Mouse (Mus musculus) heart, embryonic 11.5 days (tissue): ENCODE measurements around the gene Rae1. TPM values are rescaled to one million over a fixed set of nuclear protein-coding genes. Genes with fewer than 3 reads are reported as not detected.

Experiments used
- ATAC-seq: fragments of 200-750 bp; cut with Nextera tagmentation; replicated peaks from 2 replicates; pipeline ENCODE4 v1.8.0; 2017; ENCODE audit warnings: moderate library complexity; ENCODE audit not compliant: insufficient number of reproducible peaks, low FRiP score, low TSS enrichment
- H3K27ac ChIP-seq: fragments of 300-500 bp; sonication (generic); 2 replicates; pipeline ENCODE4 v1.5.1; 2014; ENCODE audit warnings: mild to moderate bottlenecking, low read depth, low read length
- H3K27me3 ChIP-seq: fragments of 300-500 bp; sonication (generic); 2 replicates; pipeline ENCODE4 v1.6.1; 2014; ENCODE audit warnings: mild to moderate bottlenecking, low read length, mixed read lengths; ENCODE audit not compliant: control insufficient read depth, insufficient read depth
- H3K36me3 ChIP-seq: fragments of 300-500 bp; sonication (generic); 2 replicates; pipeline ENCODE4 v1.6.1; 2014; ENCODE audit warnings: mild to moderate bottlenecking, low read length, moderate library complexity, mixed read lengths; ENCODE audit not compliant: control insufficient read depth, insufficient read depth
- H3K4me1 ChIP-seq: fragments of 300-500 bp; sonication (generic); 2 replicates; pipeline ENCODE4 v1.6.1; 2014; ENCODE audit warnings: low read length; ENCODE audit not compliant: control insufficient read depth, insufficient read depth
- H3K4me2 ChIP-seq: fragments of 300-500 bp; sonication (generic); 2 replicates; pipeline ENCODE4 v1.6.1; 2014; ENCODE audit warnings: mild to moderate bottlenecking, moderate library complexity
- H3K4me3 ChIP-seq: fragments of 300-500 bp; sonication (generic); 2 replicates; pipeline ENCODE4 v1.5.1; 2014; ENCODE audit warnings: low read depth, low read length
- H3K9ac ChIP-seq: fragments of 300-500 bp; sonication (generic); 2 replicates; pipeline ENCODE4 v1.6.1; 2014; ENCODE audit warnings: mild to moderate bottlenecking, low read depth, low read length, moderate library complexity
- H3K9me3 ChIP-seq: fragments of 300-500 bp; sonication (generic); replicated peaks from 2 replicates; pipeline ENCODE4 v1.6.1; 2016; ENCODE audit warnings: low read length; ENCODE audit not compliant: control insufficient read depth
- WGBS: fragments of 180-500 bp; shearing (Covaris S2); extraction: QIAGEN DNeasy Blood & Tissue Kit; methylation state at CpG from one replicate; pipeline ENCODE4 v1.1.7; 2014; ENCODE audit not compliant: insufficient replicate concordance; 5-methylcytosine and 5-hydroxymethylcytosine counted together
- polyA plus RNA-seq: library from polyadenylated mRNA; unstranded; fragments of >200 nt; fragmentation: Nextera tagmentation; extraction: Ambion mirVana; gene quantifications from 2 replicates; pipeline ENCODE4 v1.2.1, GENCODE M21; 2014

The Rae1 gene
- 114 and 118 TPM in 2 replicates for polyA plus RNA-seq

GRCm38 (mm10) chr2:172999630-173000284 is at the start of gene Rae1:
Gene Rae1, plus strand, starts transcription at chr2:173000117.
- Histone ChIP-seq H3K9me3 (no peaks in the 10 kb centered on the region), H3K4me1 (peaks cover 7% of the 10 kb centered on the region), H3K9ac (peak within 1 kb of the TSS; percentile 94), H3K36me3 (peaks cover 18% of the 10 kb centered on the region), H3K4me3 (peak within 1 kb of the TSS; percentile 91), H3K27ac (peak within 1 kb of the TSS; percentile 93), H3K27me3 (no peaks in the 10 kb centered on the region), H3K4me2 (peak within 1 kb of the TSS; percentile 70)
- under 1% methylated on average over 45 of the region's 45 CpGs for WGBS
- peak; percentile 97 for ATAC-seq

GRCm38 (mm10) chr2:172950119-172950676 is 49.7 kb upstream of the Rae1 start:
- 0 out of 2 replicates have a peak overlapping the region, but pooled peaks have one; percentile 12 for H3K27ac ChIP-seq
- no peak overlapping the region for H3K4me2 ChIP-seq
- 34% methylated on average over 9 of the region's 9 CpGs for WGBS
- no peak overlapping the region for H3K4me3 ChIP-seq
- H3K36me3 ChIP-seq, result no peaks in the 10 kb centered on the region
- H3K9me3 ChIP-seq, result no peaks in the 10 kb centered on the region
- H3K9ac ChIP-seq, result no peak overlapping the region
- ATAC-seq, result peak; percentile 49; the same call in 1 of the 2 replicates
- H3K27me3 ChIP-seq, result no peaks in the 10 kb centered on the region
- H3K4me1 ChIP-seq, result peaks cover 10% of the 10 kb centered on the region

- H3K27ac ChIP-seq, result no peak overlapping the region
These were observed 49.2 kb upstream of the Rae1 start for GRCm38 (mm10) chr2:172950722-172951121.

GRCm38 (mm10) chr2:172951976-172952375 is 47.9 kb upstream of the Rae1 start:
- no peak overlapping the region for H3K9ac ChIP-seq
- WGBS, result 76% methylated on average over 2 of the region's 2 CpGs

More at GRCm38 (mm10) chr2:172950722-172951121, 49.2 kb upstream of the Rae1 start:
- Histone ChIP-seq H3K9ac (no peak overlapping the region), H3K9me3 (no peaks in the 10 kb centered on the region), H3K36me3 (no peaks in the 10 kb centered on the region), H3K27me3 (no peaks in the 10 kb centered on the region), H3K4me3 (no peak overlapping the region), H3K4me1 (peaks cover 10% of the 10 kb centered on the region), H3K4me2 (no peak overlapping the region; the same call in 1 of the 2 replicates)
- 16% methylated on average over 11 of the region's 11 CpGs for WGBS
- ATAC-seq, result no peak

GRCm38 (mm10) chr2:172958579-172958978 is 41.3 kb upstream of the Rae1 start:
- Histone ChIP-seq H3K4me1 (no peaks in the 10 kb centered on the region; the same call in 1 of the 2 replicates), H3K36me3 (no peaks in the 10 kb centered on the region), H3K4me3 (no peak overlapping the region), H3K27ac (no peak overlapping the region), H3K4me2 (no peak overlapping the region), H3K27me3 (no peaks in the 10 kb centered on the region), H3K9ac (no peak overlapping the region), H3K9me3 (peaks cover 8% of the 10 kb centered on the region; the same call in 1 of the 2 replicates)
- no peak for ATAC-seq
- 26% methylated on average over 5 of the region's 5 CpGs for WGBS

More at GRCm38 (mm10) chr2:172951976-172952375, 47.9 kb upstream of the Rae1 start:
- H3K4me1 ChIP-seq, result peaks cover 10% of the 10 kb centered on the region
- no peaks in the 10 kb centered on the region for H3K27me3 ChIP-seq
- H3K36me3 ChIP-seq, result no peaks in the 10 kb centered on the region
- H3K4me3 ChIP-seq, result no peak overlapping the region
- H3K4me2 ChIP-seq, result no peak overlapping the region
- peaks cover 8% of the 10 kb centered on the region; the same call in 1 of the 2 replicates for H3K9me3 ChIP-seq
- ATAC-seq, result no peak
- H3K27ac ChIP-seq, result no peak overlapping the region

GRCm38 (mm10) chr2:172959006-172959768 is 40.7 kb upstream of the Rae1 start:
- no peaks in the 10 kb centered on the region; the same call in 1 of the 2 replicates for H3K4me1 ChIP-seq
- 52% methylated on average over 13 of the region's 13 CpGs for WGBS

GRCm38 (mm10) chr2:172960350-172960749 is 39.6 kb upstream of the Rae1 start:
- H3K27ac ChIP-seq, result no peak overlapping the region
- H3K9ac ChIP-seq, result no peak overlapping the region
- no peaks in the 10 kb centered on the region for H3K27me3 ChIP-seq
- H3K36me3 ChIP-seq, result no peaks in the 10 kb centered on the region
- 83% methylated on average over 3 of the region's 3 CpGs for WGBS
- H3K4me3 ChIP-seq, result no peak overlapping the region
- H3K9me3 ChIP-seq, result peaks cover 8% of the 10 kb centered on the region; the same call in 1 of the 2 replicates
- ATAC-seq, result no peak
- H3K4me2 ChIP-seq, result no peak overlapping the region
- peaks cover 1% of the 10 kb centered on the region; the same call in 1 of the 2 replicates for H3K4me1 ChIP-seq

More at GRCm38 (mm10) chr2:172959006-172959768, 40.7 kb upstream of the Rae1 start:
- no peak overlapping the region for H3K4me2 ChIP-seq
- no peak overlapping the region for H3K9ac ChIP-seq
- ATAC-seq, result no peak; the same call in 1 of the 2 replicates
- peaks cover 8% of the 10 kb centered on the region; the same call in 1 of the 2 replicates for H3K9me3 ChIP-seq
- no peak overlapping the region for H3K4me3 ChIP-seq
- no peak overlapping the region for H3K27ac ChIP-seq
- H3K36me3 ChIP-seq, result no peaks in the 10 kb centered on the region
- H3K27me3 ChIP-seq, result no peaks in the 10 kb centered on the region

- Histone ChIP-seq H3K27me3 (no peaks in the 10 kb centered on the region), H3K27ac (no peak overlapping the region), H3K4me3 (no peak overlapping the region), H3K9me3 (peaks cover 5% of the 10 kb centered on the region; the same call in 1 of the 2 replicates), H3K4me1 (peaks cover 4% of the 10 kb centered on the region; the same call in 1 of the 2 replicates), H3K9ac (no peak overlapping the region), H3K4me2 (no peak overlapping the region), H3K36me3 (no peaks in the 10 kb centered on the region)
- no peak for ATAC-seq
- WGBS, result 57% methylated on average over 6 of the region's 6 CpGs
These were observed 38.7 kb upstream of the Rae1 start for GRCm38 (mm10) chr2:172961211-172961610.
